Mouse (Mus musculus): ENCODE data around the gene Klk6.

DNA sequence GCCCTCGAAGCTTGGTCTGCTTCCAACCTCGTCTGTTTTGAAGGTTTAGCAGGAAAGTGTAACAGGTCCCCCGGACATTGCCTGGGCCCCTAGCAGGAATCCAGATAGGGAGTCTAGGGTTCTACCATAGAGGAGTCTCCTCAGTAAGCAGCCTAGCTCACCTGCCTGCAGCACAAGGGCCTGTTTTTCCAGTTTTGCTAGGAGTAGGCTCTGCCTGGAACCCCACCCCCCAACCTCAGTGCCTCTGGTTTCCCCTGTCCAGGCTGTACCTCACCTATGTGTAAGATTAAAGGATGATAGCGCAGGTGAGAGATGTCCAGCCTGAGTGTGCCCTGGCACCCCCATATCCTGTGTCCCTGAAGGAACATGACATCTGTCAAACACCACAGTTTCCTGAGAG, 52.1 kb downstream of the Klk6 start:
- TF ChIP-seq CTCF (IDR thresholded peaks at IDR 0.05; ENCODE audit: low read depth, low read length) (no peak), POLR2A (IDR thresholded peaks at IDR 0.05; ENCODE audit: extremely low read depth, insufficient read depth, low read length) (no peak)
